Mouse (Mus musculus) neural tube, embryonic 11.5 days (tissue): ENCODE measurements around the gene Tbc1d15. TPM values are rescaled to one million over a fixed set of nuclear protein-coding genes. Genes with fewer than 3 reads are reported as not detected.

Experiments
- ATAC-seq: fragments of 200-750 bp; cut with Nextera tagmentation; 2 replicates; pipeline ENCODE4 v1.8.0; 2017; ENCODE audit warnings: moderate number of reproducible peaks, mild to moderate bottlenecking, moderate TSS enrichment, moderate library complexity; ENCODE audit not compliant: insufficient read depth, low FRiP score, low TSS enrichment
- DNase-seq: peaks from one replicate; pipeline ENCODE4 v3.0.0-alpha.2; 2015; ENCODE audit warnings: low spot score
- H3K27ac ChIP-seq: fragments of 300-500 bp; sonication (generic); 2 replicates; pipeline ENCODE4 v1.5.1; 2014; ENCODE audit warnings: low read depth, mild to moderate bottlenecking, low read length
- H3K27me3 ChIP-seq: fragments of 300-500 bp; sonication (generic); 2 replicates; pipeline ENCODE4 v1.6.1; 2014; ENCODE audit warnings: mild to moderate bottlenecking, low read length, mixed read lengths; ENCODE audit not compliant: control insufficient read depth, insufficient read depth
- H3K36me3 ChIP-seq: fragments of 300-500 bp; sonication (generic); 2 replicates; pipeline ENCODE4 v1.6.1; 2014; ENCODE audit warnings: mild to moderate bottlenecking, low read length, moderate library complexity, mixed read lengths; ENCODE audit not compliant: control insufficient read depth, insufficient read depth
- H3K4me1 ChIP-seq: fragments of 300-500 bp; sonication (generic); 2 replicates; pipeline ENCODE4 v1.6.1; 2014; ENCODE audit warnings: low read length, mixed read lengths; ENCODE audit not compliant: control insufficient read depth, insufficient read depth
- H3K4me2 ChIP-seq: fragments of 300-500 bp; sonication (generic); 2 replicates; pipeline ENCODE4 v1.6.1; 2014; ENCODE audit warnings: low read depth, mild to moderate bottlenecking, moderate library complexity
- H3K4me3 ChIP-seq: fragments of 300-500 bp; sonication (generic); 2 replicates; pipeline ENCODE4 v1.5.1; 2014; ENCODE audit warnings: low read depth, low read length
- H3K9ac ChIP-seq: fragments of 300-500 bp; sonication (generic); 2 replicates; pipeline ENCODE4 v1.6.1; 2014; ENCODE audit warnings: mild to moderate bottlenecking, low read length
- H3K9me3 ChIP-seq: fragments of 300-500 bp; sonication (generic); 2 replicates; pipeline ENCODE4 v1.6.1; 2016; ENCODE audit warnings: low read length; ENCODE audit not compliant: control insufficient read depth
- WGBS: fragments of 180-500 bp; shearing (Covaris S2); extraction: QIAGEN DNeasy Blood & Tissue Kit; methylation state at CpG from one replicate; pipeline ENCODE4 v1.1.7; 2014; 5-methylcytosine and 5-hydroxymethylcytosine counted together
- polyA plus RNA-seq: library from polyadenylated mRNA; unstranded; fragments of >200 nt; fragmentation: Nextera tagmentation; extraction: Ambion mirVana; gene quantifications from 2 replicates; pipeline ENCODE4 v1.2.1, GENCODE M21; 2014

Tbc1d15 gene
- 56.0 and 60.6 TPM in 2 replicates for polyA plus RNA-seq

DNA sequence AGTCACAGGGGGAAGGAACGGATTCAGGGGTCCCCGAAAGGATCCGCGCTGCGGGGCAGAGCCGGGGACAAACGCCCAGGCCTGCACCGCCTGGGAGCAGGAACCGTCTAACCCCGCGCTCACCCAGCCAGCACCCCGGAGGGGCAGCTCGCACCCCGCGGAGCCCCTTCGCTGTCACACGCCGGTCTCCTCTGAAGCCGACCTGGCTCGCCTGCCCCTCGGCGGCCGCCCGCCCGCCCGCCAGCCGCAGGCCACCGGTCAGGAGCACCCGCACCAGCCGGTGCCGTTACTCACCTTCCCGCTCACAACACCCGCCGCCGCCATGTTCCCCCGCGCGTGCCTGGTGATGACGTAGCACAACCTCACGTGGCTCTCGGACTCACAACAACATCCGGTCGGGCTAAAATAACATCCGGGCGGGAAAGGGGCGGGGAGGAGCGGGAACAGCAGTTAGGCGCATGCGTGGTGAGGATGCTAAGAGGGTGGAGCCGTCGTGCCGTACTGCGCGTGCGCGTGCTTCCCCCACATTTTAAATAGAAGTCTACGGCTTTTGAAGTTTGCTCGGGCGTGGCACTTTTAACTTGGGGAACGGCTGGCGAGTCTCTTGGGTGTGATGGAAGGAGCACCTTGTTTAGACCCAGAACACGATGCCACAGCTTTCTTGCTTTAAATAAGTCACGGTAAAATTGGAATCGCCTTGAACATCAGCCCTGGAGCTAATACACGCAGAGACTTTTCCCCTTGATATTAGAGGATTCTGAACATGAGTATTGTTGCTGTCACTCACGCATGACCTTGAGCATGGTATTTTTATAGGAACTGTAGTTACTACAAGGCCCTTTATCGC is at the start of gene Tbc1d15:
Tbc1d15 (minus strand) TSS at position 380 of the 847 bp plus-strand sequence.
- H3K36me3 ChIP-seq, result no peaks in the 10 kb centered on the region
- DNase-seq, result peak; percentile 99
- H3K4me2 ChIP-seq, result peak within 1 kb of the TSS; percentile 62
- peak within 1 kb of the TSS; percentile 78 for H3K9ac ChIP-seq
- peaks cover 3% of the 10 kb centered on the region; the same call in 1 of the 2 replicates for H3K4me1 ChIP-seq
- WGBS, result under 1% methylated on average over 66 of the region's 67 CpGs
- no peaks in the 10 kb centered on the region for H3K27me3 ChIP-seq
- H3K4me3 ChIP-seq, result peak within 1 kb of the TSS; percentile 83
- H3K9me3 ChIP-seq, result no peaks in the 10 kb centered on the region
- no peak within 1 kb of the TSS for H3K27ac ChIP-seq
- ATAC-seq, result peak; percentile 98

DNA sequence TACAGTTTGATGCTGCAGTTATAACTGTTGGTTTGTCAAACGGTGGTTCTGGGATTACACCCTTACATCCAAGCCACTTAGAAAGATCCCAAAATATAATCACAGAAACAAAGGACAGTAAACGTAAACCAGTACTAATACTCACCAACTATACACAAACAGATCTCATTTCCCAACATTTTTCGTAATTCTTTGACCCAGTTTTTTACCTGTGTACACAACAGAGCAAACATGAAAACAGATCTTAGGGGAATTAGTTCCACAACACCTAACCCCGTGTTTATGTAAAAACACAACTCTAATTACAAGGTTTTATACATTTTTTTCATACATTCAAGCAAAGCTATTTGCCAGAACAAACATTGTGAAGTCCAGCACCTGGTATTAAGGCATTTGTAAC is 47.4 kb upstream of the Tbc1d15 start:
- H3K4me2 ChIP-seq, result no peak overlapping the region
- no peak overlapping the region for H3K27ac ChIP-seq
- ATAC-seq, result no peak
- no peaks in the 10 kb centered on the region for H3K4me1 ChIP-seq
- WGBS, result 94% methylated on average over 4 of the region's 4 CpGs
- H3K36me3 ChIP-seq, result peaks cover 7% of the 10 kb centered on the region
- H3K27me3 ChIP-seq, result no peaks in the 10 kb centered on the region
- H3K9ac ChIP-seq, result no peak overlapping the region
- no peak for DNase-seq
- no peaks in the 10 kb centered on the region for H3K9me3 ChIP-seq
- no peak overlapping the region for H3K4me3 ChIP-seq

DNA sequence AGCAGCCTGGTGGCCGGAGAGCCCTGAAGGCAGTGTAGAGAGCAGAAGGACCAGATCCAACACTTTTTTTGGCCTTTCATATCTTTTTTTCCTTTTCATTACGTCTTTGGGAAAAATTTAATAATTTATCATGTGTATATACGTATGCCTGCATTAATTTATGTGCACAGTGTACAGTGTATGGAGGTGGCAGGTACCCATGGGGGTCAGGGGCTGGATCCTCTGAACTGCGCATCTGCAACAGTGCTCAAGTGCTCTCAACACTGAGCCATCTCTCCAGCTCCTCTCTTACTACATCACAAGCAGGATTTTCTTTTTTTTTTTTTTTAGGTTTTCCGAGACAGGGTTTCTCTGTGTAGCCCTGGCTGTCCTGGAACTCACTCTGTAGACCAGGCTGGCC is 46.3 kb upstream of the Tbc1d15 start:
- peaks cover 7% of the 10 kb centered on the region for H3K36me3 ChIP-seq
- H3K4me3 ChIP-seq, result no peak overlapping the region
- H3K4me1 ChIP-seq, result no peaks in the 10 kb centered on the region
- 92% methylated on average over 5 of the region's 5 CpGs for WGBS
- H3K27ac ChIP-seq, result no peak overlapping the region
- no peaks in the 10 kb centered on the region for H3K27me3 ChIP-seq
- DNase-seq (no peak), ATAC-seq (no peak)
- no peaks in the 10 kb centered on the region for H3K9me3 ChIP-seq
- no peak overlapping the region for H3K4me2 ChIP-seq
- H3K9ac ChIP-seq, result no peak overlapping the region

DNA sequence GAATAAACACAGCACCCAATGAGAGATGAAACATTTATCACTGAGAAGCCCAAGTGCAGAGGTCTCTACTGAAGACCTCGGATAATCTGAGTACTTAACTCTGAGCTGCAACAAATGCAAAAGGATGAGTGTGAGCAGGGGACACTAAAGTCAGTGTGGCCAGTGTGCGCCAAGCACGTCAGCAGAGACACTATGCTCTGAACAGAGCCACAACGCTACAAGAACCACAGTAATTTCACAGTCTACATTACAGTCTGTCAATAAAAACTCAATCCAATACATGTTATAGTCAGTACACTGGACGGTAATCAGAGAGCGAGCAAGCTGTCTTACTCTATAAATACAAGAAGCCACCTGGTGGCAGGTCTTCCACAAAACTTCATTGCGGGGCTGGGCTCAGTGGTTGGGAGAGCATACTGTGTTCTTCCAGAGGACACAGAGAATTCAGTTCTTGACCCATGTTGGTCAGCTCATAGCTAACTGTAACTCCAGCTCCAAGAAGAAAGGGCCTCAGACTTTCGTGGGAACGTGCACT is 45.2 kb upstream of the Tbc1d15 start:
- Histone ChIP-seq H3K27ac (no peak overlapping the region), H3K4me1 (no peaks in the 10 kb centered on the region), H3K36me3 (peaks cover 7% of the 10 kb centered on the region), H3K9ac (no peak overlapping the region), H3K4me3 (no peak overlapping the region), H3K27me3 (no peaks in the 10 kb centered on the region), H3K4me2 (no peak overlapping the region), H3K9me3 (no peaks in the 10 kb centered on the region)
- WGBS, result 88% methylated on average over 9 of the region's 9 CpGs
- ATAC-seq, result no peak
- no peak for DNase-seq

DNA sequence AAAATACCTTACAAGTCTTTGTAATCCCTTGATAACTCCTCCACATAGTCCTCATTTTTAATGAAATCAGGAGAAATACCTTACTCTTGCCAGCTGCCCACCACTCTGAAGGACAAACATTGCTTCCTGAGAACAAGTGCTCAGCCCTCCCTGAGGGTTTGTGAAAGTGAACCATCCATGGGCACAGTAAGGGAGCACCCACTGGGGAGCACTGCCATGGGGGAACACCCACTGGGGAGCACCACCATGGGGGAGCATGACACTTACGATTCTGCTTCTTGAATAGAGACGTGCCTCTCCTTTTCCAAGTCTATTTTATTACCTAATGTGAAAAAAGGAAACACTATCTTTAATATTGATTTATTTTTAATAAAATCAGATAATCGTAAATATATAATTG is 43.9 kb upstream of the Tbc1d15 start:
- Histone ChIP-seq H3K4me3 (no peak overlapping the region), H3K4me2 (no peak overlapping the region), H3K36me3 (peaks cover 9% of the 10 kb centered on the region), H3K9me3 (no peaks in the 10 kb centered on the region), H3K9ac (no peak overlapping the region), H3K27ac (no peak overlapping the region), H3K27me3 (no peaks in the 10 kb centered on the region), H3K4me1 (no peaks in the 10 kb centered on the region)
- ATAC-seq (no peak), DNase-seq (no peak)
- 90% methylated on average over 3 of the region's 3 CpGs for WGBS

GRCm38 (mm10) chr10:115294715-115295114 is 43.4 kb upstream of the Tbc1d15 start:
- WGBS, result 90% methylated on average over 7 of the region's 7 CpGs
- no peak for DNase-seq
- no peaks in the 10 kb centered on the region for H3K27me3 ChIP-seq
- H3K4me1 ChIP-seq, result no peaks in the 10 kb centered on the region
- no peak overlapping the region for H3K4me3 ChIP-seq
- H3K27ac ChIP-seq, result no peak overlapping the region
- H3K36me3 ChIP-seq, result peaks cover 9% of the 10 kb centered on the region
- no peak overlapping the region for H3K9ac ChIP-seq
- no peak overlapping the region for H3K4me2 ChIP-seq
- ATAC-seq, result no peak
- H3K9me3 ChIP-seq, result no peaks in the 10 kb centered on the region

- DNase-seq (no peak), ATAC-seq (no peak)
- Histone ChIP-seq H3K27me3 (no peaks in the 10 kb centered on the region), H3K36me3 (peaks cover 9% of the 10 kb centered on the region), H3K9ac (no peak overlapping the region), H3K4me1 (no peaks in the 10 kb centered on the region), H3K4me2 (no peak overlapping the region), H3K27ac (no peak overlapping the region), H3K4me3 (no peak overlapping the region), H3K9me3 (no peaks in the 10 kb centered on the region)
- WGBS, result 92% methylated on average over 7 of the region's 7 CpGs
Measured at GRCm38 (mm10) chr10:115293946-115294345, 42.7 kb upstream of the Tbc1d15 start.

- no peak overlapping the region for H3K4me2 ChIP-seq
- no peak overlapping the region for H3K4me3 ChIP-seq
- no peak for DNase-seq
- no peaks in the 10 kb centered on the region for H3K27me3 ChIP-seq
- no peaks in the 10 kb centered on the region for H3K4me1 ChIP-seq
- ATAC-seq, result no peak
- H3K27ac ChIP-seq, result no peak overlapping the region
- 94% methylated on average over 9 of the region's 9 CpGs for WGBS
- H3K36me3 ChIP-seq, result peaks cover 15% of the 10 kb centered on the region
- H3K9ac ChIP-seq, result no peak overlapping the region
- no peaks in the 10 kb centered on the region for H3K9me3 ChIP-seq
Measured at GRCm38 (mm10) chr10:115290671-115291070, 39.4 kb upstream of the Tbc1d15 start.

GRCm38 (mm10) chr10:115288856-115289255 is 37.6 kb upstream of the Tbc1d15 start:
- DNase-seq (no peak), ATAC-seq (no peak)
- no peak overlapping the region for H3K27ac ChIP-seq
- WGBS, result 89% methylated on average over 8 of the region's 8 CpGs
- H3K4me2 ChIP-seq, result no peak overlapping the region
- H3K4me1 ChIP-seq, result no peaks in the 10 kb centered on the region
- no peaks in the 10 kb centered on the region for H3K27me3 ChIP-seq
- H3K4me3 ChIP-seq, result no peak overlapping the region
- no peak overlapping the region for H3K9ac ChIP-seq
- H3K9me3 ChIP-seq, result no peaks in the 10 kb centered on the region
- H3K36me3 ChIP-seq, result peaks cover 8% of the 10 kb centered on the region
